Mouse (Mus musculus) MEL (cell line): ENCODE results near the gene Atp8a2. TPM values are rescaled to one million over a fixed set of nuclear protein-coding genes. Genes with fewer than 3 reads are reported as not detected.

Experiments used
- DNase-seq: peaks from one replicate; pipeline ENCODE4 v3.0.0; 2011; ENCODE audit warnings: low read depth, low spot score
- H3K27ac ChIP-seq: 2 replicates; pipeline ENCODE4 v1.5.1; 2012; ENCODE audit warnings: low read depth, mild to moderate bottlenecking, control low read depth, low read length, moderate library complexity; ENCODE audit not compliant: control insufficient read depth
- H3K27me3 ChIP-seq, 2 experiments: fragments of 150-350 bp in 1 of 2; sonication (generic) in 1 of 2; 2 replicates each; pipeline ENCODE4 v1.6.1; 2012; ENCODE audit warnings: low read length in 2 of 2, mild to moderate bottlenecking in 2 of 2, improper control_type of control experiment in 1 of 2, moderate library complexity in 1 of 2; ENCODE audit not compliant: insufficient read depth in 2 of 2, control insufficient read depth in 1 of 2
- H3K36me3 ChIP-seq, 2 experiments: 2 replicates each; pipeline ENCODE4 v1.6.1; 2012 to 2014; ENCODE audit warnings: low read length in 2 of 2, improper control_type of control experiment in 1 of 2, inconsistent platforms in 1 of 2, mild to moderate bottlenecking in 1 of 2; ENCODE audit not compliant: insufficient read depth in 2 of 2, control insufficient read depth in 1 of 2
- H3K4me1 ChIP-seq, 2 experiments: fragments of 150-350 bp in 1 of 2; sonication (generic) in 1 of 2; 2 replicates each; pipeline ENCODE4 v1.6.1; 2012; ENCODE audit warnings: low read length in 2 of 2, improper control_type of control experiment in 1 of 2, mild to moderate bottlenecking in 1 of 2; ENCODE audit not compliant: insufficient read depth in 2 of 2, control insufficient read depth in 1 of 2
- H3K4me3 ChIP-seq, 2 experiments: fragments of 150-350 bp in 1 of 2; sonication (generic) in 1 of 2; 2 replicates each; pipeline ENCODE4 v1.5.1; 2012; ENCODE audit warnings: low read depth in 2 of 2, low read length in 2 of 2, mild to moderate bottlenecking in 2 of 2, moderate library complexity in 2 of 2, control low read depth in 1 of 2, improper control_type of control experiment in 1 of 2; ENCODE audit not compliant: control insufficient read depth in 1 of 2, insufficient read depth in 1 of 2
- H3K79me2 ChIP-seq: 2 replicates; pipeline ENCODE4 v1.6.1; 2012; ENCODE audit warnings: mild to moderate bottlenecking, low read length, moderate library complexity; ENCODE audit not compliant: control insufficient read depth, poor library complexity, insufficient read depth
- H3K9ac ChIP-seq: 2 replicates; pipeline ENCODE4 v1.6.1; 2012; ENCODE audit warnings: low read depth, mild to moderate bottlenecking, control low read depth, low read length, moderate library complexity; ENCODE audit not compliant: control insufficient read depth, poor library complexity, severe bottlenecking
- H3K9me3 ChIP-seq: fragments of 150-350 bp; sonication (generic); replicated peaks from 2 replicates; pipeline ENCODE4 v1.6.1; 2012; ENCODE audit warnings: mild to moderate bottlenecking, low read length, improper control_type of control experiment, moderate library complexity; ENCODE audit not compliant: insufficient read depth
- BHLHE40 ChIP-seq: IDR thresholded peaks from 2 replicates; pipeline ENCODE4 v1.6.1; 2012; ENCODE audit warnings: low read depth, mild to moderate bottlenecking, inconsistent platforms, low read length, improper control_type of control experiment, borderline replicate concordance
- CHD1 ChIP-seq: IDR thresholded peaks from 2 replicates; pipeline ENCODE4 v1.6.1; 2012; ENCODE audit warnings: low read depth, mild to moderate bottlenecking, inconsistent platforms, low read length, improper control_type of control experiment
- CTCF ChIP-seq, 3 experiments: IDR thresholded peaks in 2 of 3; conservative IDR thresholded peaks in 1 of 3; 2 replicates each; pipeline ENCODE4 v1.5.1; 2011 to 2012; ENCODE audit warnings: low read length in 3 of 3, low read depth in 2 of 3, mild to moderate bottlenecking in 2 of 3, improper control_type of control experiment in 1 of 3, inconsistent platforms in 1 of 3, mixed read lengths in 1 of 3, moderate library complexity in 1 of 3; ENCODE audit not compliant: control insufficient read depth in 1 of 3, insufficient read depth in 1 of 3, poor library complexity in 1 of 3, severe bottlenecking in 1 of 3
- EP300 ChIP-seq, 2 experiments: IDR thresholded peaks; 2 replicates each; pipeline ENCODE4 v1.6.1; 2011; ENCODE audit warnings: improper control_type of control experiment in 2 of 2, low read length in 2 of 2, low read depth in 1 of 2, mild to moderate bottlenecking in 1 of 2
- ETS1 ChIP-seq: IDR thresholded peaks from 2 replicates; pipeline ENCODE4 v1.6.1; 2012; ENCODE audit warnings: low read depth, mild to moderate bottlenecking, inconsistent platforms, low read length, improper control_type of control experiment, moderate library complexity
- MAZ ChIP-seq: IDR thresholded peaks from 2 replicates; pipeline ENCODE4 v1.6.1; 2012; ENCODE audit warnings: low read depth, mild to moderate bottlenecking, inconsistent platforms, low read length, improper control_type of control experiment
- MYB ChIP-seq: IDR thresholded peaks from 2 replicates; pipeline ENCODE4 v1.6.1; 2011; ENCODE audit warnings: mild to moderate bottlenecking, low read depth, low read length, improper control_type of control experiment
- MYC ChIP-seq: IDR thresholded peaks from 2 replicates; pipeline ENCODE4 v1.6.1; 2011; ENCODE audit warnings: low read depth, mild to moderate bottlenecking, low read length, improper control_type of control experiment, moderate library complexity
- NELFE ChIP-seq: IDR thresholded peaks from 2 replicates; pipeline ENCODE4 v1.6.1; 2011; ENCODE audit warnings: low read depth, low read length, improper control_type of control experiment
- POLR2A ChIP-seq, 2 experiments: IDR thresholded peaks; 2 replicates each; pipeline ENCODE4 v1.6.1; 2011 to 2012; ENCODE audit warnings: low read length in 2 of 2, mild to moderate bottlenecking in 2 of 2, control low read depth in 1 of 2, improper control_type of control experiment in 1 of 2, low read depth in 1 of 2, moderate library complexity in 1 of 2; ENCODE audit not compliant: control insufficient read depth in 1 of 2, insufficient read depth in 1 of 2, poor library complexity in 1 of 2
- POLR2AphosphoS5 ChIP-seq: IDR thresholded peaks from 2 replicates; pipeline ENCODE4 v1.6.1; 2012; ENCODE audit warnings: low read depth, borderline replicate concordance, mild to moderate bottlenecking, inconsistent platforms, low read length, moderate library complexity, mixed read lengths
- RAD21 ChIP-seq: IDR thresholded peaks from 2 replicates; pipeline ENCODE4 v1.6.1; 2011; ENCODE audit warnings: mild to moderate bottlenecking, low read depth, low read length, improper control_type of control experiment
- SMC3 ChIP-seq: IDR thresholded peaks from 2 replicates; pipeline ENCODE4 v1.6.1; 2011; ENCODE audit warnings: low read depth, low read length, improper control_type of control experiment
- TBP ChIP-seq: IDR thresholded peaks from 2 replicates; pipeline ENCODE4 v1.8.0; 2011; ENCODE audit warnings: low read depth, low read length, improper control_type of control experiment
- TCF12 ChIP-seq: IDR thresholded peaks from 2 replicates; pipeline ENCODE4 v1.6.1; 2014; ENCODE audit warnings: low read depth, mild to moderate bottlenecking, inconsistent platforms, low read length, improper control_type of control experiment, moderate library complexity
- USF1 ChIP-seq: IDR thresholded peaks from 2 replicates; pipeline ENCODE4 v1.6.1; 2014; ENCODE audit warnings: low read depth, mild to moderate bottlenecking, inconsistent platforms, low read length, improper control_type of control experiment, moderate library complexity
- USF2 ChIP-seq, 2 experiments: IDR thresholded peaks; 2 replicates each; pipeline ENCODE4 v1.6.1; 2011 to 2012; ENCODE audit warnings: improper control_type of control experiment in 2 of 2, low read length in 2 of 2, borderline replicate concordance in 1 of 2, inconsistent platforms in 1 of 2, low read depth in 1 of 2, mild to moderate bottlenecking in 1 of 2; ENCODE audit not compliant: insufficient read depth in 1 of 2
- ZMIZ1 ChIP-seq: IDR thresholded peaks from 2 replicates; pipeline ENCODE4 v1.6.1; 2012; ENCODE audit warnings: low read depth, mild to moderate bottlenecking, inconsistent platforms, low read length, improper control_type of control experiment, moderate library complexity
- ZNF384 ChIP-seq: IDR thresholded peaks from 2 replicates; pipeline ENCODE4 v1.6.1; 2012; ENCODE audit warnings: low read depth, mild to moderate bottlenecking, inconsistent platforms, low read length, improper control_type of control experiment
- polyA plus RNA-seq, 2 experiments: library from polyadenylated mRNA; stranded (reverse) in 1 of 2; unstranded in 1 of 2; fragments of >175 nt in 1 of 2; fragments of >200 nt in 1 of 2; gene quantifications; 2 replicates each; pipeline versions ENCODE4 v1.2.1 to v1.2.4; 2012; ENCODE audit warnings: low replicate concordance in 2 of 2, low read depth in 1 of 2; ENCODE audit not compliant: insufficient read length in 2 of 2, insufficient read depth in 1 of 2, missing spikeins in 1 of 2
- total RNA-seq: library from RNA; depleted of rRNA; stranded (reverse); fragments of 300-350 nt; gene quantifications from 2 replicates; pipeline ENCODE4 v1.2.3, GENCODE M21; 2012

The Atp8a2 gene
- total and polyA plus RNA-seq, 3 experiments: 0.29 to 0.39 TPM; not detected in 1

DNA sequence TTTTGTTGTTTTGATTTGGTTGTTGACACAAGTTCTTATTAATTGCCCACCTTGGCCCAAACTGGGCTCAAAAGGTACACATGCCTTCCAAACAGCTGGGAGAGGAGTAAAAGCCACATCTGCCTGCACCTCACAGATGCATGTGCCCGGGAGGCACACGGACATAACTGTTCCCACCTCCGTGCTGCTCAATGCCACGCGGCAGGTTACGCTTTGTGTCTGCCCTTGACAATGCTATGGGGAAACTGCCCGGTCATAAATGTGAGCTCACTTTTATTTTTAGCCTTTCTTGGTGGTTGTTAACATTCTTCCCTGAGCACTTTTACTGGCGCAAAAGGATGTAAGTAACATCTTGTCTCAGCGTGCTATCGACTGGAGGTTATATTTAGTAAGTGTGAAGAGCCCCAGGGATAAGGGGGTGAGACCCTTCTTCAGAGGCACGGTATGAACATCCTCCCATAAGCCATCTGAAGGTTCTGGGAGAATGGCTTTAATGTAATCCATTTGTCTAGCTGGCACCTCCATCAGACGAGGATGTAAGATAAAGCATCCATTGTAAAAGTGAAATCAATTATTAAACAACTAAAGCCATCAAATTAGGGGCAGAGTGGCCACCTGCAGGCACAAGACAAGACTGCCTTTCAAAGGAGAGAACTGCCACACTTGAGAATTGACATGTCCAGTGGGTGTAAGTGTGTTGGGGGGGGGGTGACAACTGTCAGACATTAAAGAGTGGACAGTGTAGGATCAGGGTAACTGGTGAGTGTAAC lies 24.5 kb downstream of the Atp8a2 start:
- peaks cover 0 to 2% of the 10 kb centered on the region in 2 experiments; a peak in 3 of 4 replicates for H3K27me3 ChIP-seq
- DNase-seq: no peak
- no peaks in the 10 kb centered on the region for H3K4me1 ChIP-seq
- no peaks in the 10 kb centered on the region for H3K9me3 ChIP-seq
- H3K4me3 ChIP-seq: no peak overlapping the region
- H3K36me3 ChIP-seq: no peaks in the 10 kb centered on the region
- H3K27ac ChIP-seq: no peak overlapping the region
- no peak overlapping the region for H3K9ac ChIP-seq
- TF ChIP-seq MAZ (no peak), USF2 (IDR thresholded peaks at IDR 0.05; ENCODE audit: borderline replicate concordance in 1 of 2, insufficient read depth in 1 of 2, low read depth in 1 of 2, low read length in 2 of 2) (no peak), ZMIZ1 (no peak), CHD1 (no peak), MYB (no peak), TBP (no peak), TCF12 (no peak), CTCF (IDR thresholded peaks at IDR 0.05 in 2 of 3, conservative IDR thresholded peaks at IDR 0.05 in 1 of 3; ENCODE audit: control insufficient read depth in 1 of 3, insufficient read depth in 1 of 3, low read depth in 2 of 3, low read length in 3 of 3, poor library complexity in 1 of 3, severe bottlenecking in 1 of 3) (no peak), POLR2AphosphoS5 (no peak), ZNF384 (no peak), USF1 (no peak), EP300 (IDR thresholded peaks at IDR 0.05; ENCODE audit: low read depth in 1 of 2, low read length in 2 of 2) (no peak), SMC3 (no peak), RAD21 (no peak), MYC (no peak), POLR2A (IDR thresholded peaks at IDR 0.05; ENCODE audit: control insufficient read depth in 1 of 2, insufficient read depth in 1 of 2, low read depth in 1 of 2, low read length in 2 of 2, poor library complexity in 1 of 2) (no peak), ETS1 (no peak), NELFE (no peak), BHLHE40 (no peak)
- H3K79me2 ChIP-seq: no peaks in the 10 kb centered on the region
